Mouse (Mus musculus) erythroblast, embryonic 14.5 days (primary cell): ENCODE data around the gene Tle2.

Experiments
- GATA1 ChIP-seq: IDR thresholded peaks from 2 replicates; pipeline ENCODE4 v1.6.1; 2012; ENCODE audit warnings: low read length, inconsistent platforms, mixed read lengths
- TAL1 ChIP-seq: IDR thresholded peaks from 3 replicates; pipeline ENCODE4 v1.6.1; 2012; ENCODE audit warnings: low read length, inconsistent platforms, mixed read lengths

GRCm38 (mm10) chr10:81623441-81623840, 49.1 kb downstream of the Tle2 start:
- TF ChIP-seq GATA1 (no peak), TAL1 (no peak)
